Mouse (Mus musculus) R1 (cell line): ENCODE results near the gene Nfe2l3.

Experiments used
- DNase-seq: peaks from one replicate; pipeline ENCODE4 v3.0.0-alpha.2; 2018; ENCODE audit warnings: low read depth, low spot score

Nfe2l3 gene

DNA sequence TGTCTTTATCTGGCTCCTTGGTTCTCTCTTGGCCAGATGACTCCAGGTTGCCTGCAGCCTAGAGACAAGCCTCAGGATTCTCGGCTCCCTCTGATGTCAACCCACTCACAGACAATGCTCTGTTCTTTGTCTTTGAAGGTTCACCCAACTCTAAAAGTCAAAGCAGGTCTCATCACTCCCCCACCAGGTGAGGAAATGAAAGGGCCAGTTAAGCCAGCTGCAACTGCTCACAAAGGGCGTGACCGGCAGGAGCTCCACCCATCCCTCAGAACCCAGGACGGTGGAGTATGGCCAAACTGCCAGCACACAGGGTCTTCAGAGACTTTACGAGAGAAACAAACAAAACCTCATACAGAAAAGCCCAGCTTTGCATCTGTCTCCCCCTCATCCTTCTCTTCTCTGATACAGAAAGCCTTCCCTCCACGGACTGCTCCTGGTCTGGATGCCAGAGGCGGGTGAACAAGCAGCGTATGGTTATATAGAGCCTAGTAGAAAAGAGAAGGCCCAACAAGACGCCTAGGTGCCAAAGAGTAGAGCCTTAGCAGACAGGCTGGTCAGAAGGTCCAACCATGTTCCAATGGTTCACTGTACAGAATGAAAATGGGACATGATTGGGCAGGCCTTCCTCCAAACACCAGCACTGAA lies 9.8 kb downstream of the Nfe2l3 start:
- peak; percentile 87 for DNase-seq

- no peak for DNase-seq
These were observed 20.5 kb downstream of the Nfe2l3 start for GRCm38 (mm10) chr6:51452927-51453503.

DNA sequence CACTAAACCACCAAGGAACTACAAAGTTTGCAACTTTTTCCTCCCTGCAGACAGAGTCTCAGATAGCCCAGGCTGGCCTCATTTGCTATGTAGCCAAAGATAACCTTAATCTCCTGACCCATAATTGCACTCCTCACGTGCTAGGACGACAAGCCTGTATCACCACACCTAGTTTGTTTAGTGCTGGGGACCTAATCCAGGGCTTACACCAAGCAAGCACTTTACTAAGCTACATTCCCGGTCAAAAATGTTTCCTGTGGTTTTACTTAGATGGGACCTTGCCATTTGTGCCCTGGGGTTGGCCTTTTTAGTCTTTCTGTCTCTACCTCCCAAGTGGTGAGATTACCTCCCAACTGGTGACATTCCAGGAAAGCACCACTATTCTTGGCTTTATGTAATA lies 22.5 kb downstream of the Nfe2l3 start:
- no peak for DNase-seq

GRCm38 (mm10) chr6:51456198-51456597 lies 23.7 kb downstream of the Nfe2l3 start:
- no peak for DNase-seq

DNA sequence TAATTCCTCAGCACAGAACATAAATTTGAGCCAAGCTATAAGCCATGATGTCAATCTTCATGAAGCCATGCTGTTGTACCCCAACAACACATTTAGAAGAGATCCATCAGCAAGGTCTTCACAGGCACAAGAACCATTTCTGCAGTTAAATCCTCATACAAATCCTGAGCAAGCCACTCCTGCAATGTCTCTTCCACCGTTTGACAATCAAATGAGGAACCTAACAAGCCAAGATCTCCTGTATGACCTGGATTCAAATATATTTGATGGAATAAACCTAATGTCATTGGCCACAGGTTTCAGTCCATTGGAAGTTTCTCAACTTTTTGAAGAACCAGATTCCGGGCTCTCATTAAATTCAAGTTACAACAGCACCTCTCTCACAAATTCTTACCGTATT lies 24.8 kb downstream of the Nfe2l3 start:
- no peak for DNase-seq

GRCm38 (mm10) chr6:51457770-51458387 lies 25.4 kb downstream of the Nfe2l3 start:
- DNase-seq = no peak

- peak; percentile 74 for DNase-seq
These were observed 26.4 kb downstream of the Nfe2l3 start for GRCm38 (mm10) chr6:51458925-51459312.

DNA sequence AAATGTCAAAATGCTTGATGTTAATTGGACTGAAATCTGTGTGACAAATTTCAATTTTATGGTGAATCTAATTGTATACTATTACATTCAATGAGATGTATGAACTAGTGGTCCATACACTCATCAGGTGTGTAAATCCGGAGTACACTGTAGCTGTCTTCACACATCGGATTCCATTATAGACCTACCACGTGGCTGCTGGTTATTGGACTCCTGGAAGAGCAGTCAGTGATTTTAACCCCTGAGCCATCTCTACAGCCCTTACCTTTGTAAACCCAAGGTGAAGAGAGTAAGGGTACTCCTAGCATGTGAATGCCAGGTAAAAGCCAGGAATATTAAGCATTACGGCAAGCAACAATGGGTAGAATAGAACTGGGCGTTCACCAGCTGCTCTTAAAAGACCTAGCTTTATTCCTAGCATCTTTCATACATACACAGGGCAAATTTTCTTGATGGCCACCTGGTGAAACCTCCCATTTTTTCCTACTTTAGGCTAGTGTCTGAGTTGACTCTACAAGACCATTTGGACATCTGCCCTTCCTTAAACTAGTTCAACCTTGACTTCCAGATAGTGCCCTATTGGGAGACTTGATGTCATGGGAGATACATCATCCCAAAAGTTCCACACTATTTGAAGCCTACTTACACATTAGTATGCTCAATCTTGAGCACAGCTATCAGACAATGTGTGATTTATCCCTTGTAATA lies 27.0 kb downstream of the Nfe2l3 start:
- peak; percentile 84 for DNase-seq

DNA sequence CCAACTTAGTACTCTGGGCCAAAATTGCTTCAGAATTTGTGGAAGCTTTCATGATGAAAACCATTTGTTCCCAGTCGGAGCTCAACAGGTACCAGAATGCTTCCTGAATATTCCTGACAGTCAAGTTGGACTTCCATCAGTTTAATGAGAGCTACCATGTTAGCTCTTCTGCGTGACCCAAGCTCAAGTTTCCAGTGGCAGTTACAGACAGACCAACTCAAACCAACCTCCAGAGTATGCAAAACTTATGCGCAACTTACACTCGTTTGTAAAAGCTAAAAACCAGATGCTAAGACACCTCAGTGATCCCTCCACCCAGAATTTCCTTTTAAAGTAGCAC lies 27.5 kb downstream of the Nfe2l3 start:
- DNase-seq = no peak

DNA sequence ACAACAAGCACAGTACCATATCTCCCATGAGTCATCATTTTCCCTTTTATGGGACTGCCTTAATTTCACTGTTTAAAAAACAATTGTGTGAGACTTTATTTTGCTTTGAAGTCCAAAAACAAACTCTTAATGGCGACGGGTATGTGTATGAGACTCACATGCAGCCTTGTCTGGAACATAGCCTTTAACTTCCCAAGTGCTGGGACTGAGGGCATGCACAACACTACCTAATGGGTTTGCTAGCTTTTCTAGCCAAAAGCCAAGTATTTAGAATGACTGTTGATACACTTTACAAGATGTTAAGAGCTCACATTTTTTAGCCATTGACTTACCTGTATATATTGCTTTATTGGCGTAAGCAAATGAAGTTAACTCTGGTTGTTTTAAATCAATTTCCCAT lies 27.9 kb downstream of the Nfe2l3 start:
- DNase-seq = peak; percentile 53

DNA sequence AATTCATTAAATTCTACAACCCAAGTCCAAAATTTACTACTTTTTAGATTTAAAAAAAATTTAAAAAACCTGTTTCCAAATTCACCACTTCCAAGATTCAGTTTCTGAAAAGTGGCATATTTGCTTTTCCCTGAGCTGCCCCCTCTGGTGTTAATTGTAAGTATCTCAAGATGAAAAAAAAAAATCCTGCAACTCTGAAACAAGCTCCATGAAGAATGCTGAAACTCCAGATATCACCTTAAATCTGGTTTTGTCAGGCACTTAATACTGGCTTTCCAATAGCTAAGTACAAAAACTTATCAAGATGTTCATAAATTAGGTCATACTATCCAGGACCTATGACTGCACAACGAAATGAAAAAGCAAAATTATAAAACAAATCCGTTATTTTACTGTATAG lies 35.2 kb downstream of the Nfe2l3 start:
- DNase-seq = peak; percentile 59

- peak; percentile 80 for DNase-seq
These were observed 36.6 kb downstream of the Nfe2l3 start for GRCm38 (mm10) chr6:51468891-51469561.

DNA sequence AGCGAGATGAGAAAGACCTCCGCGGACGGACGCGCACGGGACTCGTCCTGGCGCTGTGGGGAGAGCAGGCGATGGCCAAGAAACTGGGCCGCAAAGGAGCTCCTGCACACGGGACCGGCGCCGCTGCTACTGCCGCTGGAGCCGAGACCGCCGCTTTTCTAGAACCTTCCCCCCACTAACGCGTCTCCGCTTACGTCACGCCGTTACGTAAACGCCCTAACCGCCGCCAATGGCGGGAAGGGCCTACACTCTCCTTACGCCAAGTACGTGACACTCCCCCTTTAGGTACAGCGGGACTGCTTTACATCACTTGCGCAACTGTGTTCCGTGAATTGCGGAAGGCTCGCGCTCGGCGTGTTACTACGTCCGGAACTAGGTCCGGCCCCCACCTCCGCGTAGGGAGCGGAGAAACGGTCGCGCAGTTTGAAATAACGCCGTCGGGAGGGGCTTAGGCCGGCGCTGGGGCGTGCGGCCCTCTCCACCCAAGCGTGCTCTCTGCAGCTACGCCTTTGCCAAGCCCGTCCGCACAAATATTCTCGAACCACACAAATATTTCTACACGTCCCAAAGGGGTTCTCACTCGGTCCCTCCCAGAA lies 37.3 kb downstream of the Nfe2l3 start, which contains the start of gene Hnrnpa2b1:
Hnrnpa2b1 (minus strand) TSS at position 180 of the 596 bp plus-strand sequence.
- peak; percentile 98 for DNase-seq

GRCm38 (mm10) chr6:51470311-51471178 lies 38.1 kb downstream of the Nfe2l3 start, which contains the start of gene Cbx3:
Gene Cbx3 (plus strand): TSS chr6:51470360.
- peak; percentile 96 for DNase-seq

DNA sequence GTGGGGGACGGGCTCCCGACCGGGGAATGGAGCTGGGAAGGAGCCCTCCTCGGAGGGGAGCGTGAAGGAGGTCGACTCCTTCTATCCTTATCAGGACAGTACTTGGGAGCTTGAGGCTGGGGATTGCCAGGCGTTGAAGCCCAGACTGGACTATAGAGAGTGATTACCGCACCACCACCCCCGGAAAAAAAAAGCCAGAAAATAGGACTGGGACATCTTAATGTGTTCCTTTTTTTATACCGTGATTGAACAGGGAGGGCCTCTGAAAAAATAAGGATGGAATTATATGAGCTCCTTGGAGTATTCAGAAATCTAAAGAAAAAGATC lies 38.7 kb downstream of the Nfe2l3 start:
- no peak for DNase-seq

GRCm38 (mm10) chr6:51471782-51472181 lies 39.3 kb downstream of the Nfe2l3 start:
- DNase-seq = no peak

- no peak for DNase-seq
These were observed 39.7 kb downstream of the Nfe2l3 start for GRCm38 (mm10) chr6:51472213-51472612.

- DNase-seq = no peak
These were observed 46.8 kb downstream of the Nfe2l3 start for GRCm38 (mm10) chr6:51479136-51479731.

DNA sequence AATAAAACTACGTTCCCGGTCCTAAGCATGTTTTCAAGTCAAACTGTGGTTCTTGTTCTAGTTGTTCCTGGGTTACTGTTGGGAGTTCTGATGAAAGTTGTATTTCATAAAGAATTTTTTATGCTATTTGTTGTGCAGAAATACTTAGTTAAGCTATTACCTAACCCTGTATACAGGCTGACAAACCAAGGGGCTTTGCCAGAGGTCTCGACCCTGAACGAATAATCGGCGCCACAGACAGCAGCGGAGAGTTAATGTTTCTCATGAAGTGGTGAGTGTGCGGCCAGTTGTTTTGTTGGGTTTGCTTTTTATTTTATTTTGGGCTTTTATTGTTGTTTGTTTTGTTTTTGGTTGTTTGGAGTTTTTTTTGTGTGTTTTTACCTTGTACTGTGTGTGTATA lies 49.1 kb downstream of the Nfe2l3 start:
- no peak for DNase-seq

DNA sequence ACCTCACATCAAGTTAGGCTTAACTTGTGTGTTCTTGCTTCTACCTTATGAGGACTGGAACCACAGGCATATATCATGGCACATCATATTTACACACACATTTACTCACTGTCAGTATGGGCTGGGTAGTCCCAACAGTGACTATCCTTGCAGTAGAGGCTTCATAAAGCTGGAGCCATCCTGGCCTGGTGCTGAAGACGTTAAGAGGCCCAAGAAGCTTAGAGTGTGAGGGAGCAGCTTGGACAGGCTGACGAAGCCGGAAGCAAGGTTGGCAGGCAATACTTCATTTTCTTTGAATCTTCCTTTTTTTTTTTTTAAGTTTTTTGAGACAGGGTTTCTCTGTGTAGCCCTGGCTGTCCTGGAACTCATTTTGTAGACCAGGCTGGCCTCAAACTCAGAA lies 51.4 kb downstream of the Nfe2l3 start:
- no peak for DNase-seq
